Mouse (Mus musculus): ENCODE results near the gene Plekha7. TPM values are rescaled to one million over a fixed set of nuclear protein-coding genes. Genes with fewer than 3 reads are reported as not detected.
A peak's percentile ranks its signal among the peaks of the same experiment; 100 is the strongest.

The Plekha7 gene
- polyA plus RNA-seq, 1 experiment from 2014 or later, result 9.5 TPM

GRCm38 (mm10) chr7:116280126-116280525, 28.1 kb downstream of the Plekha7 start:
- no peak overlapping the region for H3K4me3 ChIP-seq (ENCODE audit: low read depth, low read length)
- DNase-seq (no peak), ATAC-seq (ENCODE audit: insufficient read depth) (no peak)
- no peak overlapping the region for H3K9ac ChIP-seq
- no peaks in the 10 kb centered on the region for H3K9me3 ChIP-seq (ENCODE audit: low read depth, low read length)
- no peaks in the 10 kb centered on the region for H3K36me3 ChIP-seq (ENCODE audit: insufficient read depth)
- no peak overlapping the region for H3K4me2 ChIP-seq
- peaks cover 4% of the 10 kb centered on the region; the same call in 1 of the 2 replicates for H3K4me1 ChIP-seq (ENCODE audit: insufficient read depth)
- TF ChIP-seq CTCF (IDR thresholded peaks at IDR 0.05; ENCODE audit: low read depth), result no peak
- H3K27me3 ChIP-seq (ENCODE audit: insufficient read depth, low read length), result no peaks in the 10 kb centered on the region
- 55% methylated on average over 5 of the region's 5 CpGs for WGBS
- H3K27ac ChIP-seq (ENCODE audit: low read depth), result no peak overlapping the region

- peak; percentile 50; the same call in 1 of the 2 replicates for ATAC-seq (ENCODE audit: insufficient read depth)
- peak overlapping the region; percentile 79 for H3K27ac ChIP-seq (ENCODE audit: low read depth)
Observed at GRCm38 (mm10) chr7:116278280-116278679, 29.9 kb downstream of the Plekha7 start.

GRCm38 (mm10) chr7:116276315-116276714, 31.9 kb downstream of the Plekha7 start:
- Histone ChIP-seq H3K4me2 (no peak overlapping the region), H3K9me3 (ENCODE audit: low read depth, low read length) (no peaks in the 10 kb centered on the region), H3K4me1 (ENCODE audit: insufficient read depth) (no peaks in the 10 kb centered on the region; the same call in 1 of the 2 replicates), H3K27ac (ENCODE audit: low read depth) (no peak overlapping the region), H3K27me3 (ENCODE audit: insufficient read depth, low read length) (no peaks in the 10 kb centered on the region), H3K9ac (no peak overlapping the region), H3K36me3 (ENCODE audit: insufficient read depth) (no peaks in the 10 kb centered on the region), H3K4me3 (ENCODE audit: low read depth, low read length) (no peak overlapping the region)
- no peak for TF ChIP-seq CTCF (IDR thresholded peaks at IDR 0.05; ENCODE audit: low read depth)
- no peak for ATAC-seq (ENCODE audit: insufficient read depth)
- peak; percentile 34 for DNase-seq

More at GRCm38 (mm10) chr7:116278280-116278679, 29.9 kb downstream of the Plekha7 start:
- WGBS, result 53% methylated on average over 9 of the region's 9 CpGs
- DNase-seq, result peak; percentile 61
- Histone ChIP-seq H3K4me1 (ENCODE audit: insufficient read depth) (peaks cover 4% of the 10 kb centered on the region; the same call in 1 of the 2 replicates), H3K4me2 (no peak overlapping the region), H3K9ac (no peak overlapping the region), H3K9me3 (ENCODE audit: low read depth, low read length) (no peaks in the 10 kb centered on the region), H3K27me3 (ENCODE audit: insufficient read depth, low read length) (no peaks in the 10 kb centered on the region), H3K36me3 (ENCODE audit: insufficient read depth) (no peaks in the 10 kb centered on the region), H3K4me3 (ENCODE audit: low read depth, low read length) (no peak overlapping the region)
- TF ChIP-seq CTCF (IDR thresholded peaks at IDR 0.05; ENCODE audit: low read depth), result no peak

GRCm38 (mm10) chr7:116273111-116273510, 35.1 kb downstream of the Plekha7 start:
- DNase-seq, result peak; percentile 42
- ATAC-seq (ENCODE audit: insufficient read depth), result no peak
- H3K27me3 ChIP-seq (ENCODE audit: insufficient read depth, low read length), result no peaks in the 10 kb centered on the region
- no peak overlapping the region for H3K27ac ChIP-seq (ENCODE audit: low read depth)
- no peaks in the 10 kb centered on the region; the same call in 1 of the 2 replicates for H3K4me1 ChIP-seq (ENCODE audit: insufficient read depth)
- no peak overlapping the region for H3K4me2 ChIP-seq
- no peak overlapping the region for H3K9ac ChIP-seq
- no peak overlapping the region for H3K4me3 ChIP-seq (ENCODE audit: low read depth, low read length)
- WGBS, result 55% methylated on average over 6 of the region's 6 CpGs
- TF ChIP-seq CTCF (IDR thresholded peaks at IDR 0.05; ENCODE audit: low read depth), result no peak
- no peaks in the 10 kb centered on the region for H3K36me3 ChIP-seq (ENCODE audit: insufficient read depth)
- no peaks in the 10 kb centered on the region for H3K9me3 ChIP-seq (ENCODE audit: low read depth, low read length)

- Histone ChIP-seq H3K9ac (no peak overlapping the region), H3K9me3 (ENCODE audit: low read depth, low read length) (no peaks in the 10 kb centered on the region), H3K36me3 (ENCODE audit: insufficient read depth) (no peaks in the 10 kb centered on the region), H3K4me1 (ENCODE audit: insufficient read depth) (no peaks in the 10 kb centered on the region), H3K27ac (ENCODE audit: low read depth) (no peak overlapping the region), H3K27me3 (ENCODE audit: insufficient read depth, low read length) (no peaks in the 10 kb centered on the region), H3K4me3 (ENCODE audit: low read depth, low read length) (no peak overlapping the region), H3K4me2 (no peak overlapping the region)
- DNase-seq (no peak), ATAC-seq (ENCODE audit: insufficient read depth) (no peak)
- no peak for TF ChIP-seq CTCF (IDR thresholded peaks at IDR 0.05; ENCODE audit: low read depth)
- 68% methylated on average over 6 of the region's 6 CpGs for WGBS
Observed at GRCm38 (mm10) chr7:116269501-116269995, 38.6 kb downstream of the Plekha7 start.

- Histone ChIP-seq H3K36me3 (ENCODE audit: insufficient read depth) (no peaks in the 10 kb centered on the region), H3K9ac (no peak overlapping the region), H3K27me3 (ENCODE audit: insufficient read depth, low read length) (no peaks in the 10 kb centered on the region), H3K4me1 (ENCODE audit: insufficient read depth) (no peaks in the 10 kb centered on the region), H3K4me3 (ENCODE audit: low read depth, low read length) (no peak overlapping the region), H3K4me2 (no peak overlapping the region), H3K27ac (ENCODE audit: low read depth) (no peak overlapping the region), H3K9me3 (ENCODE audit: low read depth, low read length) (no peaks in the 10 kb centered on the region)
- 37% methylated on average over 13 of the region's 13 CpGs for WGBS
- ATAC-seq (ENCODE audit: insufficient read depth) (no peak), DNase-seq (no peak)
- TF ChIP-seq CTCF (IDR thresholded peaks at IDR 0.05; ENCODE audit: low read depth), result no peak
Observed at GRCm38 (mm10) chr7:116268113-116268926, 39.9 kb downstream of the Plekha7 start.

GRCm38 (mm10) chr7:116263281-116263680, 44.9 kb downstream of the Plekha7 start:
- Histone ChIP-seq H3K4me1 (ENCODE audit: insufficient read depth) (no peaks in the 10 kb centered on the region), H3K4me3 (ENCODE audit: low read depth, low read length) (no peak overlapping the region), H3K9ac (no peak overlapping the region), H3K27me3 (ENCODE audit: insufficient read depth, low read length) (no peaks in the 10 kb centered on the region), H3K27ac (ENCODE audit: low read depth) (no peak overlapping the region), H3K36me3 (ENCODE audit: insufficient read depth) (no peaks in the 10 kb centered on the region), H3K4me2 (no peak overlapping the region), H3K9me3 (ENCODE audit: low read depth, low read length) (no peaks in the 10 kb centered on the region)
- TF ChIP-seq CTCF (IDR thresholded peaks at IDR 0.05; ENCODE audit: low read depth), result no peak
- ATAC-seq (ENCODE audit: insufficient read depth) (no peak), DNase-seq (no peak)
- 54% methylated on average over 7 of the region's 7 CpGs for WGBS

All from lung, embryonic 14.5 days (tissue).